Mouse (Mus musculus) spleen, adult 18-20 months (tissue): ENCODE results near the gene Gm9970.
"Not testable (repeated sequence)": the region's sequence is repeated elsewhere in the genome, so short reads cannot be mapped to it uniquely, and the experiment has no call there.

ENCODE experiments used
- DNase-seq, 2 experiments: peaks; one replicate each; pipeline ENCODE4 v3.0.0; 2022; ENCODE audit warnings: mixed read lengths in 2 of 2

Gene Gm9970

GRCm38 (mm10) chr5:31221304-31221945 lies 19.6 kb downstream of the Gm9970 start:
- DNase-seq, result no peak

DNA sequence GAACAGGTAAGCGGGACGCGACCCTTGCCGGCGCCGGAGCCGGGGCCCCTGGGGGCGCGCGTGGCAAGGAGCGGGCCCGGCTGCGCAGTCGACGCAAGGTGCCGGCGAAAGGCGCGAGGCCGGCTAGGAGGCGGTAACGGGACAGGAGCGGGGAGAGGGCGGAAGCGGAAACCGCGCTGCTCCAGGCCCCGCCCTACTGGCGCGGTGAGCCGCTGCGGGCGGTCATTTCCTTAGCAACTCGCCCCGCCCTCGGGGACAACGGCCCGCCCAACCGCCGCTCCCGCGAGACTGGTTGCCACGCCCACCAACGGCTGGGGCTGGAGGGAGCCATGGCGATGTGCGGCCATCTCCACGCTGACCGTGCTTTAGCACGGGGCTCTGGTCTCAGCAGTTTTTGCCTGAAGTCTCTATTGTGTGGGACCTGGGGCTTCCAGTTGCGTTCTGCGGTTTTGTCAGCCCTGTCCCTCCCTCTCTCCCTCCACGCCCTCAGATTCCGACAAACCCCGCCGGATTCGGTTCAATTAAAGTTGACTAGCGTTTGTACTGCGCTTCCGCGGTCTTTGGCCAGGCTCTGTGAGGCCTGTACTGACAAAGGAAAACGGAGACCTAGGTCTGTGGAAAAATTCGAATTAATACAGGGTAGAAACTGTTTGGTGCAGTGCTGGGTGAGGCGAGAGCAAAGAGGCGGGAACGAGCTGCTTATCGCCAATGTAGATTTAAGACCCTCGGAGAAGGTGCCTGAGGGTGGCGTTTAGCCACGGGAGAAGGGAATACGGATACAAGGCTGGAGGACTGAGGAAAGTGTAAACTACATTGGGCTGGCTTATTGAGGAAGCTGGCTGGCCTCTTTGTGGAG lies 20.4 kb downstream of the Gm9970 start, which contains the start of gene Ppm1g:
TSS of gene Ppm1g (minus strand) at position 240 of the 856 bp plus-strand sequence.
- DNase-seq, result peak; percentile 96 to 99

DNA sequence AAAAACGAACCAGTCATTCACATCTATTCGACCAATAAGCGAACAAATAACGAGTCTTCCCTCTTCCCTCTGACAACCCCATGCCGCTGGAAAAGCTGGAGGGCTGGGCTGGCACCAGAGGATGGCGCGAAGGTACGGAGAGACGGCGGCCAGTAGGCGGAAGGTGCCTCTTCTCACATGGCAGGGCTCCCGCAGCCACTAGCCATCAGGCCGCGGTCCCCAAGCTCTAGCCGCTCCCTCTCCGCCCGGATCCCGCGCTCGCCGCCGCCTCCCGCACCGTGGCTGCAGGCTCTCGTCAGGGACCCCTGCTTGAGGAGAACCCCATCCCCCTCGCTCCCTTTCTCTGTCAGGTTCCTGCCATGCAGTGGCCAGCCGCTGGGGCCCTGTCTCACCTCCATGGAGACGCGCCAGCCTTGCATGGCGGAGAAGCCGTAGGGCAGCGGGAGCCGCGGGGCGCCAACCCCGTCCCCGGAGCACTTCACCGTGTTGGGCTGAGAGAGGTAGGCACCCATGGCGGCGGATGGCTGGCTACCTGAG lies 21.1 kb downstream of the Gm9970 start:
- no peak for DNase-seq

DNA sequence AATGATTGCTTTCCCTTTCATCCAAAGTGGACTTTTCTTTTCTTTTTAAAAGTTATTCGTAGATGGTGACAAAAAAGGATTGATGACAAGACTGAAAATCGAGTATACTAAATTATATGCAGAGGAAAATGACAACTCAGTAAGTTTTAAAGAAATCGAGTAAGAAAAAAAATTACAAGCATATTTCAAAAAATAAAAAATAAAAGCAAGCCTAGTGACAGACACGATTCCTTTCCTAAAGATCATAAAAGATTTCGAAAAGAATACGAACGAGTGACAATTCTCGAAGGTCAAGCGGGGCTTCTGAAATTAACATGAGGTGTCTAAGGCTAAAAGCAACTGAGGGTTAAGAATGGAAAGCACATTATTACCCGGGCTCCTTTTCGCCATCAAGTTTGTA lies 21.6 kb downstream of the Gm9970 start:
- DNase-seq, result no peak

- DNase-seq, result no peak
Observed at GRCm38 (mm10) chr5:31219070-31219469, 22.0 kb downstream of the Gm9970 start.

DNA sequence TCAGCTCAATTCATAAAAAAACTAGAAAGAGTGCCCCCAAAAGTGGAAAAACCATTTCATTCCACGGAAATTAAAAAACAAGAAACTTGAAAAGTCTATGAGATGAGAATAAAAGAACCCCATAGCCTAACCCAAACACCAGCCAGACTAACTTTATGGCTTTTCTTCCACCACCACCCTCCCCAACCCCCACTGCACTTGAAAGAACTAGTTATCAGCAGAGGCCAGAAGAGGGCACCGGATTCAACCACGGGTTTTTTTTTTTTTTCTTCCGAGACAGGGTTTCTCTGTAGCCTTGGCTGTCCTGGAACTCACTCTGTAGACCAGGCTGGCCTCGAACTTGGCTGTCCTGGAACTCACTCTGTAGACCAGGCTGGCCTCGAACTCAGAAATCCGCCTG lies 22.7 kb downstream of the Gm9970 start:
- DNase-seq, result peak in 1 of 2 experiments; percentile 19

- DNase-seq, result not testable (repeated sequence)
Observed at GRCm38 (mm10) chr5:31216554-31216953, 24.5 kb downstream of the Gm9970 start.

GRCm38 (mm10) chr5:31204421-31204820 lies 36.6 kb downstream of the Gm9970 start:
- no peak for DNase-seq

- no peak for DNase-seq
Observed at GRCm38 (mm10) chr5:31203866-31204265, 37.2 kb downstream of the Gm9970 start.

DNA sequence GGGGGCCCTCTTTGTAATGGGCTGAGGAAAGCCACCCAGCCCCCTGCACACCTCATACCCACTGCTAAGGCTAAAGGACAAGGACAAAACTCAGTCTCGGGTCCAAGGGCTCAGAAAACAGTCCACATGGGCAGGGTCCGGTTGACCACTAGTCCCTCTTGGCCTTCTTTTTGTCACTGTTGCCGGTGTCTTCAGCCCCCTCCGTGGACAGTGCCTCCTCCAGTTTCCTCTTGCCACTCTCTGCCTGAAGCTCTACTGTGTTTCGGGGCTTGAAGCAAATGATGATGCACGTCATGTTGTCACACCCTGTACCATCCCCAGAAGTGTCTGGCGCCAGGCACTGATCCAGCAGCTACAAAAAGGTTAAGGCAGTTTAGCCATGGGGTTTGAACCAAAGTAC lies 38.1 kb downstream of the Gm9970 start:
- peak in 1 of 2 experiments; percentile 5 for DNase-seq

- DNase-seq, result peak; percentile 84 to 91
Observed at GRCm38 (mm10) chr5:31201742-31202590, 39.1 kb downstream of the Gm9970 start, which contains the start of gene Zfp513. Gene Zfp513 (minus strand): TSS chr5:31202303.

DNA sequence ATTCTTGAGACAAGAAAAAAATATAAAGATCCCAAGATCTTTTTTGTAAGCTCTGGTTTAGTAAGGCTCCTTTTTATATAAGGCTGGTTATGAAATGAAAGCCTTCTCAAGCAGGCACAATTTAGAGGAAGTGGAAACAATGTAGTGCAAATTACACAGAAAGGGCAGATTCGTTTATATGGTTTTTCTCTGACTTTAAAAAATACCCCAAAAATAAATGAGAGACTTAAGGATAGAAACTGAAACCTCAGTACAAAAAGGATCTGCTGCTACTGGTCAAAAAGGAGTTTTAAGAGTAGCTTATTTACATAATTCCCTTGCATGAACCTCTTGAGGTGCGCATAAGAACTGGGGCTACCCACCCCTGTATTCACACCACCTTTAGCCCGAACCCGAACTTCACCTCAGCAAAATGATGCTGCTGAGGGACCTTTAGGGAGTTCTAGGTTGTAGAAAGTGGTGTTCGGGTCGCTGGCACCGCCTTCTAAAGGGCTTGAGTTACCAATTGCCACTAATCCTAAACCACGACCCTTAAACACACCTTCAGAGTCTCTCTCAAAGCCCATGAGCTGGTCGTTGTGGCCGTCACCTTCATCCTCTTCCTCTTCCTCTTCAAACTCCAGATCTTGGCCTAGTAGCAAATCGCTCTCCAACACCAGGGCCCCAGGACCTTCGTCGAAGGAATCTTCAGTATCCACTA lies 39.8 kb downstream of the Gm9970 start:
- DNase-seq, result peak in 1 of 2 experiments; percentile 13

GRCm38 (mm10) chr5:31200327-31200768 lies 40.7 kb downstream of the Gm9970 start:
- DNase-seq, result peak in 1 of 2 experiments; percentile 16

DNA sequence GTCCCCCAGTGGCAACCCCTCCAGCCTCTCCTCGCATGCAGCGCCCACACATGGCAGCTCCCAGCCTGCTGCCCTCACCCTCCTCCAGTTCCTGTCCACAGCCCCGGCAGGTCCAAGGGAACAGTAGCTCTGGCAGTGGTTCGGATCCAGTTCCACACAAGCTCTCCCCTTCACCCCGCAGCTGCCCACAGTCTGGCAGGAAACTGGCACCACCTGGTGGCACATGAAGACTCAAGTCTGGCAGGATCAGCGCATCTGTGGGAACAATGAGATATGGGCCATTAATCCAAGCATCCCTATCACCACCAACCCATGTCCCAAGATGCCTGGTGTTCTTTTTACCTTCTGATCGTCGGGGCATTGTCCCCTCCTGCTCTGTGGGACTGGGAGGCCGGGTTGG lies 41.1 kb downstream of the Gm9970 start:
- peak in 1 of 2 experiments; percentile 10 for DNase-seq

DNA sequence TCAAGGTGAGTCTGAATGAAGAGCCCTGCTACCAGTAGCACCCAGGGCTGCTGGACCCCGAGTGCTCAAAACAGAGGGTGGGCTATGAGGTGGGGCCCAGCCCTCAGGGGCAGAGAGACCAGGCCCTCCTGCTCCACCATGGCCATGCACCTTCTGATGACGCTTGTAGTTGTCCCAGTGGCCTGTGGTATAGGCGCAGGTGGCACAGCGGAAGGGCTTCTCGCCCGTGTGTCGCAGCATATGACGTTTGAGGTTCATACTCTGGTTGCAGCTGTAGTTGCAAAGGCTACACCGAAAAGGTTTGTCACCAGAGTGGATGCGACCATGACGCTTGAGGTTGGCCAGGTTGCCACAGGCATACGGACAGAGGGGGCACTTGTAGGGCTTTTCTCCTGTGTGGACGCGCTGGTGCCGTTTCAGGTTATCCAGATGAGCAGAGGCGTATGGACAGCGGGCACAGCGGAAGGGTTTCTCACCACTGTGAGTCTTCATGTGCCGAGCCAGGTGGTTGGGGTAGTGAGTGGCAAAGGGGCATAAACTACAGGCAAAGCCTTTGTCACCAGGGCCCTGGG lies 41.6 kb downstream of the Gm9970 start:
- DNase-seq, result no peak

DNA sequence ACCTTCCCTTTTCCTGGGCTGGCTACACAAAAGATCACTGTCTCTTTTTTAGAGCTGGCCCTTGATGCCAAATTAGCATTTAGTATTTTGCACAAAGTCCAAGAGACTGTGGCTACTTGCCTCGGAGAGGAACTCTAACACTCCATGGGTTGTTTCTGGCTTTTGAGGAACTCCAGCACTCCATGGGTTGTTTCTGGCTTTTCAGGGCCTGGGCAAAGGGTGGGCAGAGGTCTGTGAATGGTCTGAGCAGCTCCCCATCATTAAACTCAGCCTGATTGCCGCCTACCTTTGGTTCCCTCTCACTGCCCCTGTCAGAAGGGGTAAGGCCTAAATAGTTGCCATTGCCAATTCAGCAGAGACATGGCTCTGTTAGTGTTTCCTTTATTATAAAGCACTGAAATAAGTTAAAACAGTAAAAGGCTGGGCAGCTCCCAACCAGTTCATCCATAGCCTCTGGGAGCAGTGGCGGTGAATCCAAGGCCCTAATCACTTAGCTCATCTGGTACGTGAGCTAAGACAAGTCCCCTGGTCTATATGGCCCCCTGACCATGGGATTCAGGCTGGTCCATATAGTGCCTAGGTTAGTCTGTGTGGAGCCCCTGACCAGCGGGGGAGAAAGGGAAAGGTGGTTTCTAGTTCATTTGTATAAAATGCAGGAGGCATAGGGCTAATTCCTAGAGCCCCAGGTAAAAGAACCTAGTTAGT lies 42.3 kb downstream of the Gm9970 start:
- no peak for DNase-seq

GRCm38 (mm10) chr5:31198170-31198569 lies 42.9 kb downstream of the Gm9970 start:
- DNase-seq, result no peak

DNA sequence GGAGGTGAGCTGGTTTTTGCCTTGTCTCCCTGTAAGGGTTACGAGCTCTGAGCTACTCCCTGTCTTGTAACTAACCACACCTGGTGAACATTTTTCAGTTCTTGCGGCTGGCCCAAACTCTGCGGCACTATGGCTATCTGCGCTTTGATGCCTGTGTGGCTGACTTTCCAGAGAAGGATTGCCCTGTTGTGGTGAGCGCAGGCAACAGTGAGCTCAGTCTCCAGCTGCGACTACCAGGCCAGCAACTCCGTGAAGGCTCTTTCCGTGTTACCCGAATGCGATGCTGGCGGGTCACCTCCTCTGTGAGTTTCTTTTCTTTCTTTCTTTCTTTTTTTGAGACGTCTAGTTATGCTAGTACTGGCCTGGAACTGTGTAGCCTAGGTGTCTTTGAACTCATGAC lies 44.0 kb downstream of the Gm9970 start:
- no peak for DNase-seq

GRCm38 (mm10) chr5:31196207-31196606 lies 44.8 kb downstream of the Gm9970 start:
- DNase-seq, result no peak

- DNase-seq, result no peak
Observed at GRCm38 (mm10) chr5:31195671-31196070, 45.4 kb downstream of the Gm9970 start.
